Mouse (Mus musculus) thymus, adult 2 months (tissue): Measurements from ENCODE around the gene Rpl10-ps3.

Experiments used
- CTCF ChIP-seq: fragments of 200-500 bp; IDR thresholded peaks from 2 replicates; pipeline ENCODE4 v1.5.1; 2012; ENCODE audit warnings: mild to moderate bottlenecking, control low read depth, low read length, moderate library complexity, borderline replicate concordance; ENCODE audit not compliant: control insufficient read depth, poor library complexity, insufficient read depth; ENCODE audit errors: extremely low read depth
- POLR2A ChIP-seq: fragments of 200-500 bp; IDR thresholded peaks from 2 replicates; pipeline ENCODE4 v1.6.1; 2012; ENCODE audit warnings: mild to moderate bottlenecking, low read length, control low read depth, moderate library complexity; ENCODE audit not compliant: control insufficient read depth, poor library complexity, insufficient read depth; ENCODE audit errors: extremely low read depth

GRCm38 (mm10) chr9:50363962-50364361 is 19.2 kb upstream of the Rpl10-ps3 start:
- TF ChIP-seq POLR2A (no peak), CTCF (no peak)
